Mouse (Mus musculus) testis, adult 2 months (tissue): ENCODE measurements around the gene Tmigd3.

Experiments
- CTCF ChIP-seq: fragments of 200-500 bp; IDR thresholded peaks from 2 replicates; pipeline ENCODE4 v1.5.1; 2012; ENCODE audit warnings: low read depth, mild to moderate bottlenecking, inconsistent platforms, low read length, moderate library complexity; ENCODE audit not compliant: control insufficient read depth, insufficient read depth, insufficient replicate concordance
- POLR2A ChIP-seq: fragments of 200-500 bp; IDR thresholded peaks from 2 replicates; pipeline ENCODE4 v1.6.1; 2012; ENCODE audit warnings: low read depth, mild to moderate bottlenecking, inconsistent platforms, low read length, moderate library complexity; ENCODE audit not compliant: control insufficient read depth

DNA sequence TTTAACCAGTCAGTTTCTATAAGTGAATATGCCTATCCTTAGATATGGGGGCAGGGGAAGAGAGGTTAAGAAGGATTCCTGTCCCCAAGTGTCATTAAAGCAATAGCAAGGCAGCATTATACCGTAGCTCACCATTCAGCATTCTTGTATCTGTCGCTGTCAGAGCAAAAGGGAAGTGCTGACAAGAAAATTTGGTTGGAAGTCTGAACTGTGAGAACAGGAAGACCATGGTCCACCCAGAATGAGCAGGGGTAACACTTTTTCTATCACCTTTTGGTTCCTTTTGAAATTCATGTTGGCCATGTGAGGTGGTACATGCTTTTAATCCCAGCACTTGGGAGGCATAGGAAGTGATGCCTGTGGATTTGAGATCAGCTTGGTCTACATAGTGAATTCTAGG lies 60.4 kb downstream of the Tmigd3 start:
- no peak for TF ChIP-seq CTCF
- TF ChIP-seq POLR2A: no peak
